Mouse (Mus musculus) hindbrain, embryonic 14.5 days (tissue): ENCODE data around the gene 4930442H23Rik. TPM values are rescaled to one million over a fixed set of nuclear protein-coding genes. Genes with fewer than 3 reads are reported as not detected.
A peak's percentile ranks its signal among the peaks of the same experiment; 100 is the strongest.
"Not testable (repeated sequence)": the region's sequence is repeated elsewhere in the genome, so short reads cannot be mapped to it uniquely, and the experiment has no call there.

Experiments used
- ATAC-seq: fragments of 200-750 bp; cut with Nextera tagmentation; 2 replicates; pipeline ENCODE4 v1.8.0; 2017; ENCODE audit warnings: moderate number of reproducible peaks, mild to moderate bottlenecking, moderate TSS enrichment, moderate library complexity; ENCODE audit not compliant: low FRiP score
- DNase-seq: peaks from one replicate; pipeline ENCODE4 v3.0.0-alpha.2; 2015; ENCODE audit warnings: low spot score
- H3K27ac ChIP-seq: fragments of 300-500 bp; sonication (generic); 2 replicates; pipeline ENCODE4 v1.5.1; 2014; ENCODE audit warnings: mild to moderate bottlenecking, moderate library complexity
- H3K27me3 ChIP-seq: fragments of 300-500 bp; sonication (generic); 2 replicates; pipeline ENCODE4 v1.6.1; 2014; ENCODE audit warnings: mild to moderate bottlenecking, low read length, mixed read lengths; ENCODE audit not compliant: control insufficient read depth, insufficient read depth
- H3K36me3 ChIP-seq: fragments of 300-500 bp; sonication (generic); replicated peaks from 2 replicates; pipeline ENCODE4 v1.6.1; 2014; ENCODE audit not compliant: control insufficient read depth, insufficient read depth
- H3K4me1 ChIP-seq: fragments of 300-500 bp; sonication (generic); replicated peaks from 2 replicates; pipeline ENCODE4 v1.6.1; 2014; ENCODE audit warnings: antibody characterized with exemption, low read length, mixed read lengths; ENCODE audit not compliant: control insufficient read depth, insufficient read depth
- H3K4me2 ChIP-seq: fragments of 300-500 bp; sonication (generic); replicated peaks from 2 replicates; pipeline ENCODE4 v1.6.1; 2014; ENCODE audit warnings: mild to moderate bottlenecking, moderate library complexity
- H3K4me3 ChIP-seq: fragments of 300-500 bp; sonication (generic); replicated peaks from 2 replicates; pipeline ENCODE4 v1.5.1; 2014; ENCODE audit warnings: mild to moderate bottlenecking, low read length
- H3K9ac ChIP-seq: fragments of 300-500 bp; sonication (generic); 2 replicates; pipeline ENCODE4 v1.6.1; 2014
- H3K9me3 ChIP-seq: fragments of 300-500 bp; sonication (generic); 2 replicates; pipeline ENCODE4 v1.6.1; 2016; ENCODE audit warnings: low read length; ENCODE audit not compliant: control insufficient read depth
- WGBS: fragments of 180-500 bp; shearing (Covaris S2); extraction: QIAGEN DNeasy Blood & Tissue Kit; methylation state at CpG from one replicate; pipeline ENCODE4 v1.1.7; 2014; 5-methylcytosine and 5-hydroxymethylcytosine counted together
- polyA plus RNA-seq: library from polyadenylated mRNA; unstranded; fragments of >200 nt; fragmentation: Nextera tagmentation; extraction: Ambion mirVana; gene quantifications from 2 replicates; pipeline ENCODE4 v1.2.1, GENCODE M21; 2014

Gene 4930442H23Rik
- polyA plus RNA-seq, result 0.33 TPM in 1 of 2 replicates, not detected in the other

- no peaks in the 10 kb centered on the region for H3K27me3 ChIP-seq
- H3K4me1 ChIP-seq, result peaks cover 7% of the 10 kb centered on the region; the same call in 1 of the 2 replicates
- peaks cover 74% of the 10 kb centered on the region for H3K36me3 ChIP-seq
- H3K4me3 ChIP-seq, result peak within 1 kb of the TSS; percentile 59
- peak within 1 kb of the TSS; percentile 58 for H3K4me2 ChIP-seq
- no peaks in the 10 kb centered on the region for H3K9me3 ChIP-seq
- DNase-seq, result no peak
- WGBS, result 88% methylated on average over 5 of the region's 5 CpGs
- H3K27ac ChIP-seq, result peak within 1 kb of the TSS; percentile 93
- ATAC-seq, result no peak
- H3K9ac ChIP-seq, result peak within 1 kb of the TSS; percentile 71
Measured at GRCm38 (mm10) chr10:81183805-81184204, at the start of gene 4930442H23Rik. 4930442H23Rik (minus strand) TSS chr10:81183849.

GRCm38 (mm10) chr10:81233226-81233585 lies 49.6 kb upstream of the 4930442H23Rik start:
- H3K9ac ChIP-seq, result peak overlapping the region; percentile 73
- H3K36me3 ChIP-seq, result no peaks in the 10 kb centered on the region; the same call in 1 of the 2 replicates
- DNase-seq (no peak), ATAC-seq (peak; percentile 32)
- no peak overlapping the region for H3K27ac ChIP-seq
- peak overlapping the region; percentile 68 for H3K4me3 ChIP-seq
- no peaks in the 10 kb centered on the region for H3K27me3 ChIP-seq
- peak overlapping the region; percentile 76 for H3K4me2 ChIP-seq
- WGBS, result 2% methylated on average over 20 of the region's 28 CpGs
- H3K9me3 ChIP-seq, result no peaks in the 10 kb centered on the region
- peaks cover 34% of the 10 kb centered on the region for H3K4me1 ChIP-seq

- Histone ChIP-seq H3K4me2 (peak within 1 kb of the TSS; percentile 76), H3K27ac (no peak within 1 kb of the TSS), H3K27me3 (no peaks in the 10 kb centered on the region), H3K4me3 (peak within 1 kb of the TSS; percentile 68), H3K9me3 (no peaks in the 10 kb centered on the region), H3K9ac (peak within 1 kb of the TSS; percentile 73), H3K4me1 (peaks cover 39% of the 10 kb centered on the region), H3K36me3 (no peaks in the 10 kb centered on the region; the same call in 1 of the 2 replicates)
- DNase-seq (peak; percentile 81), ATAC-seq (peak; percentile 82)
- WGBS, result 9% methylated on average over 28 of the region's 29 CpGs
Measured at GRCm38 (mm10) chr10:81232580-81233225, 49.1 kb upstream of the 4930442H23Rik start, which contains the start of gene Zfr2. Zfr2 (plus strand) TSS chr10:81233155.

GRCm38 (mm10) chr10:81231436-81231835 lies 47.8 kb upstream of the 4930442H23Rik start:
- H3K4me1 ChIP-seq, result peaks cover 40% of the 10 kb centered on the region
- no peaks in the 10 kb centered on the region for H3K27me3 ChIP-seq
- peak overlapping the region; percentile 77 for H3K4me3 ChIP-seq
- DNase-seq, result no peak
- no peaks in the 10 kb centered on the region; the same call in 1 of the 2 replicates for H3K36me3 ChIP-seq
- H3K4me2 ChIP-seq, result peak overlapping the region; percentile 80
- 44% methylated on average over 7 of the region's 7 CpGs for WGBS
- H3K9me3 ChIP-seq, result no peaks in the 10 kb centered on the region
- H3K27ac ChIP-seq, result peak overlapping the region; percentile 93
- no peak for ATAC-seq
- H3K9ac ChIP-seq, result peak overlapping the region; percentile 96

GRCm38 (mm10) chr10:81230438-81231332 lies 47.0 kb upstream of the 4930442H23Rik start, which contains the start of gene Atcay:
Atcay (minus strand) TSS chr10:81230833.
- Histone ChIP-seq H3K27me3 (no peaks in the 10 kb centered on the region), H3K36me3 (peaks cover 3% of the 10 kb centered on the region; the same call in 1 of the 2 replicates), H3K9ac (peak within 1 kb of the TSS; percentile 96), H3K4me3 (peak within 1 kb of the TSS; percentile 77), H3K27ac (peak within 1 kb of the TSS; percentile 93), H3K4me2 (peak within 1 kb of the TSS; percentile 80), H3K9me3 (no peaks in the 10 kb centered on the region), H3K4me1 (peaks cover 40% of the 10 kb centered on the region)
- ATAC-seq (peak; percentile 90), DNase-seq (peak; percentile 80)
- WGBS, result 4% methylated on average over 27 of the region's 27 CpGs

GRCm38 (mm10) chr10:81229735-81230437 lies 46.2 kb upstream of the 4930442H23Rik start:
- H3K36me3 ChIP-seq, result peaks cover 4% of the 10 kb centered on the region; the same call in 1 of the 2 replicates
- peak overlapping the region; percentile 77 for H3K4me3 ChIP-seq
- H3K9me3 ChIP-seq, result no peaks in the 10 kb centered on the region
- ATAC-seq (0 out of 2 replicates have a peak, but pooled peaks have one; percentile 12), DNase-seq (peak; percentile 40)
- peak overlapping the region; percentile 96 for H3K9ac ChIP-seq
- peak overlapping the region; percentile 93 for H3K27ac ChIP-seq
- H3K4me2 ChIP-seq, result peak overlapping the region; percentile 80
- H3K4me1 ChIP-seq, result peaks cover 40% of the 10 kb centered on the region
- WGBS, result 6% methylated on average over 20 of the region's 20 CpGs
- H3K27me3 ChIP-seq, result no peaks in the 10 kb centered on the region

GRCm38 (mm10) chr10:81223731-81224130 lies 40.1 kb upstream of the 4930442H23Rik start:
- H3K4me1 ChIP-seq, H3K4me3 ChIP-seq, H3K4me2 ChIP-seq, H3K27me3 ChIP-seq, DNase-seq, H3K9ac ChIP-seq, H3K9me3 ChIP-seq, H3K27ac ChIP-seq, ATAC-seq: not testable (repeated sequence)
- WGBS, result 68% methylated on average over 2 of the region's 2 CpGs
- H3K36me3 ChIP-seq, result peaks cover 61% of the 10 kb centered on the region

GRCm38 (mm10) chr10:81221402-81222015 lies 37.9 kb upstream of the 4930442H23Rik start:
- WGBS, result 89% methylated on average over 5 of the region's 5 CpGs

More at GRCm38 (mm10) chr10:81221402-81222015, 37.9 kb upstream of the 4930442H23Rik start:
- no peak overlapping the region for H3K4me3 ChIP-seq
- H3K27me3 ChIP-seq, result no peaks in the 10 kb centered on the region
- no peaks in the 10 kb centered on the region for H3K9me3 ChIP-seq
- H3K4me2 ChIP-seq, result no peak overlapping the region
- H3K36me3 ChIP-seq, result peaks cover 78% of the 10 kb centered on the region
- H3K27ac ChIP-seq, result no peak overlapping the region
- H3K9ac ChIP-seq, result no peak overlapping the region
- H3K4me1 ChIP-seq, result no peaks in the 10 kb centered on the region; the same call in 1 of the 2 replicates
- ATAC-seq (no peak), DNase-seq (no peak)
